Mouse (Mus musculus) layer of hippocampus, adult 18-20 months (tissue): Measurements from ENCODE around the gene Atg13. TPM values are rescaled to one million over a fixed set of nuclear protein-coding genes. Genes with fewer than 3 reads are reported as not detected.

Experiments
- total RNA-seq, 2 experiments: library from RNA; stranded (reverse); gene quantifications; 2 replicates each; pipeline ENCODE4 v1.2.3; 2021

Gene Atg13
- total RNA-seq, 2 experiments from 2014 or later, result 78.0 to 79.6 TPM

Other genes with a start within 250 kb of the Atg13 start
- 100 to 1,000 TPM; 110 to 118 TPM for gene Ckap5, start 183.8 kb downstream of the Atg13 start, total RNA-seq
- not detected for gene F2, start 74.2 kb downstream of the Atg13 start, total RNA-seq
- 1 to 10 TPM; 7.2 to 9.4 TPM for gene Zfp408, start 60.8 kb downstream of the Atg13 start, total RNA-seq
- gene Arhgap1, start 60.7 kb downstream of the Atg13 start, total RNA-seq, result 10 to 100 TPM; 62.1 to 65.6 TPM
- gene Harbi1, start 276 bp upstream of the Atg13 start, total RNA-seq, result 1 to 10 TPM; 7.1 TPM
- gene Ambra1, start 19.6 kb upstream of the Atg13 start, total RNA-seq, result 10 to 100 TPM; 51.1 to 52.3 TPM
- 10 to 100 TPM; 32.0 to 32.6 TPM for gene Chrm4, start 216.7 kb upstream of the Atg13 start, total RNA-seq
- gene Mdk, start 221.7 kb upstream of the Atg13 start, total RNA-seq, result 10 to 100 TPM; 23.9 to 25.5 TPM
- not detected for gene Gm9821, start 235.1 kb upstream of the Atg13 start, total RNA-seq